In the genomic region with DNA sequence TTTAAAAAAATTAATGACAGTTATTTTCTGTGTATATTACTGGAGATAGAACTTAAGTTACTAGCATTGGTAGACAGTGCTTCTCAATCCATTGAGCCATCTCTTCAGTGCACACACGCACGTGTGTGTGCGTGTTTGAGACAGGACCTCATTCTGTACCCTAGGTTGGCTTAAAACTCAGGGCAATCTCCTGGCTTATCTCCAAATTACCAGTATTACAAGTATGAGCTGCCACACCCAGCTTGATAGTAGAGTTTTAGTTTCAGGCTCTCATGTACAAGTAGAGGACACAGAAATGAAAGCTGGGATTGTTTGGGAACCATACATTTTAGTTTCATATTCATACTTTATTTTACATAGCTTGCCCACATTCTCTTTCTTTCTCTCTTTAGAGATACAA, we compare ENCODE assay signal across 16 mouse cellular contexts.
"Had no signal": no experiment of that assay in that cellular context is flagged by ENCODE, and none has a peak within 500 bp of the region (broad histone marks: within the 10 kb centered on the region; RNA-seq: fewer than 3 reads in every experiment).

No protein-coding gene starts in this region.

- ATAC-seq: midbrain, embryonic 16.5 days had no signal

- H3K4me2 ChIP-seq: lung, embryonic 14.5 days; midbrain, embryonic 12.5 days; neural tube, embryonic 13.5 days had no signal

- DNase-seq: kidney, adult 11 months; kidney, adult 9 months; lung, embryonic 14.5 days; lung, postnatal 10 days; lung, postnatal 4 days; right cerebral cortex, adult 18-20 months; right cerebral cortex, postnatal 25 days; thymus, postnatal 4 days had no signal

- H3K9me3 ChIP-seq: limb, embryonic 10.5 days; megakaryocyte, embryonic 14.5 days; midbrain, embryonic 12.5 days; neural tube, embryonic 13.5 days had no signal

- H3K4me3 ChIP-seq: left cerebral cortex, adult 2 months; limb, embryonic 10.5 days; megakaryocyte, embryonic 14.5 days; midbrain, embryonic 12.5 days; neural tube, embryonic 13.5 days had no signal

- H3K27ac ChIP-seq: kidney, postnatal 0 days; left cerebral cortex, adult 2 months; limb, embryonic 10.5 days; midbrain, embryonic 12.5 days; neural tube, embryonic 13.5 days; stomach, postnatal 0 days had no signal

- H3K9ac ChIP-seq: lung, embryonic 14.5 days; midbrain, embryonic 12.5 days; neural tube, embryonic 13.5 days had no signal

- H3K4me1 ChIP-seq: limb, embryonic 10.5 days; midbrain, embryonic 12.5 days; neural tube, embryonic 13.5 days had no signal

- H3K27me3 ChIP-seq: megakaryocyte, embryonic 14.5 days; midbrain, embryonic 12.5 days; neural tube, embryonic 13.5 days had no signal
